Comparison of ENCODE assay signal across 8 mouse cellular contexts in the genomic region with DNA sequence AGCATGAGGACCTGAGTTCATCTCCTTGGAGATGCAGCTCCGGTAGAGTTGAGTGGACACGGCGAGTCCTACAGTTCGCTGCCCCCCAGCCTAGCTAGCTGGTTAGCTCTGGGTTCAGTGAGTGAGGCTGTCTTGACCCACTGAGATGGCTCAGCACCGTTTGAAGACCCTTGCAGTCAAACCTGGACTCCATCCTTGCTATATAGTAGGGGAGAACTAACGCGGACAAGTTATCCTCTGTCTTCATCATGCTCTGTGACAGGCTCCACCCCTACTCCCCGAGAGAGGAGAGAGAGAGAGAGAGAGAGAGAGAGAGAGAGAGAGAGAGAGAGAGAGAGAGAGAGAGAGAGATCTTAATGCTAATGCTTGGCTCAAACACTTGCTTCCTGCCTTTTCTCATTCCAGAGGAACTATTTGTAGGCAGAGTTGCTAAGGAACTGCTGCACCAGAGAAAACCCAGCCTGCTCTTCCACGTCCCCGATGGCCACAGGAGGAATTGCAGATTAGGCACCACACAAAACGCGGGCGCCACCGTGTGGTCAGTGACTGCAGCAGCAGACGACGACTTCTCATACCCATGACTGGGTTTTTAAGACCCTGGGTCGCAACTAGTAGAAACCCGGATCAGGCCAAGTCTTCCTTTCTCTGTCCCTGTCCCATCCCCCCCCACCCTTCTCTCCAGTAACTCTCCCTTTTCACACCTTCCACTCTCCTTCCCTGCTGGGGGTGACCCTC. TPM values are rescaled to one million over a fixed set of nuclear protein-coding genes. Genes with fewer than 3 reads are reported as not detected.
A peak's percentile ranks its signal among the peaks of the same experiment; 100 is the strongest.
DNase-seq lines count a peak whose midpoint lies in the region; ATAC-seq and TF ChIP-seq lines count a peak whose summit lies in the region.

No protein-coding gene starts in this region.

- no peaks in the 10 kb centered on the region for H3K4me1 ChIP-seq in cortical plate, adult 2 months (ENCODE audit: control insufficient read depth, insufficient read depth, low read length)

- TF ChIP-seq POLR2A in cortical plate, adult 2 months (IDR thresholded peaks at IDR 0.05; ENCODE audit: extremely low read depth, insufficient read depth, low read length), result no peak

- H3K4me3 ChIP-seq in cortical plate, adult 2 months (ENCODE audit: insufficient read depth, low read length), result no peak overlapping the region

- ATAC-seq in inflammation-experienced regulatory T-cells, adult 6 months, result peak; percentile 92
- peak; percentile 91 for ATAC-seq in megakaryocyte-erythroid progenitor cell, adult 5-6 weeks (replicated peaks; ENCODE audit: low FRiP score, low TSS enrichment, poor library complexity, severe bottlenecking)

- H3K27ac ChIP-seq in cortical plate, adult 2 months (ENCODE audit: insufficient read depth, low read length), result no peak overlapping the region

- peak; percentile 81 to 93 for DNase-seq in adrenal gland, adult (ENCODE audit: inconsistent age in 2 of 2, low spot score in 1 of 2)
- DNase-seq in gastrocnemius, postnatal 25 days, result peak; percentile 57
- DNase-seq in left cerebral cortex, adult 8-10 months (ENCODE audit: low spot score in 2 of 2), result peak; percentile 51 to 54
- peak; percentile 67 for DNase-seq in right cerebral cortex, postnatal 25 days
- DNase-seq in urinary bladder, postnatal 36 days (ENCODE audit: low spot score in 2 of 2), result peak; percentile 57 to 73

- TF ChIP-seq CTCF in cortical plate, adult 2 months (IDR thresholded peaks at IDR 0.05; ENCODE audit: extremely low read depth, insufficient read depth, low read length), result peak; percentile 100

RNA-seq across cellular contexts. Expression of gene Gcm1, which starts 12.8 kb away (rescaled TPM):
- not detected in 2 replicates for polyA plus RNA-seq in cortical plate, adult 2 months (2012; rRNA removed)
- total RNA-seq in gastrocnemius, postnatal 25 days (2021), result not detected
- polyA plus RNA-seq in inflammation-experienced regulatory T-cells, adult 6 months (2017; shearing (Covaris generic)), result not detected
- total RNA-seq in left cerebral cortex, adult 8-10 months (2022), result not detected
- total RNA-seq in megakaryocyte-erythroid progenitor cell, adult 5-6 weeks (2014; fragmentation: Nextera tagmentation), result not detected in 2 replicates
- total RNA-seq in megakaryocyte-erythroid progenitor cell, adult 5-6 weeks (2017), result not detected in 2 replicates
